Mouse (Mus musculus): ENCODE data around the gene Slc25a24. TPM values are rescaled to one million over a fixed set of nuclear protein-coding genes. Genes with fewer than 3 reads are reported as not detected.

Gene Slc25a24
- polyA plus RNA-seq, 1 experiment from 2014 or later: 48.5 TPM

- Histone ChIP-seq H3K27me3 (no peaks in the 10 kb centered on the region), H3K4me3 (no peak overlapping the region), H3K9me3 (no peaks in the 10 kb centered on the region), H3K36me3 (no peaks in the 10 kb centered on the region; the same call in 1 of the 2 replicates), H3K9ac (no peak overlapping the region), H3K4me2 (no peak overlapping the region), H3K4me1 (no peaks in the 10 kb centered on the region), H3K27ac (no peak overlapping the region)
- 66% methylated on average over 5 of the region's 5 CpGs for WGBS
- ATAC-seq (ENCODE audit: insufficient number of reproducible peaks, low FRiP score, low TSS enrichment, low read depth): no peak
Measured at GRCm38 (mm10) chr3:109174394-109174793, 51.4 kb downstream of the Slc25a24 start.

DNA sequence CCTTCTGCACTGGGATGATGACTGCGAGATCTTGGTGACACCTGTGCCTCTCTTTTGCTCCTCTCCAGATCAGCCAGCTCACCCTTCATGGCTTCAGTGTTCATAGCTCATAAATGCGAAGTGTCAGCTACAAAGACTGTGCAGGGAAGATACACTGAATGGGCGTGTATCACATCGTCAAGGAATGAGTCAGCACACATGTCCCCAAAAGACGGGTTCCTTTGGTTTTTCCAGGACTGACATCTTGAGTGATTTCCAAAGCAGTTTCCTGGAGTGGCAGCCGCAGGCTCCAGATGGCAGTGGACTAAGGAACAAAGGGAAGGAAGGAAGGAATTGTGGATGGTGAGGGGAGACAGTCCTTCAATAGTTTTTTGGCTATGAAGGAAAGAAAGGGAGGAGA is 55.8 kb downstream of the Slc25a24 start:
- WGBS: 55% methylated on average over 6 of the region's 6 CpGs
- Histone ChIP-seq H3K9ac (no peak overlapping the region), H3K27me3 (no peaks in the 10 kb centered on the region), H3K4me3 (no peak overlapping the region), H3K4me1 (no peaks in the 10 kb centered on the region), H3K4me2 (no peak overlapping the region), H3K36me3 (no peaks in the 10 kb centered on the region), H3K9me3 (no peaks in the 10 kb centered on the region), H3K27ac (no peak overlapping the region)
- no peak for ATAC-seq (ENCODE audit: insufficient number of reproducible peaks, low FRiP score, low TSS enrichment, low read depth)

GRCm38 (mm10) chr3:109179528-109180076 is 56.7 kb downstream of the Slc25a24 start:
- 48% methylated on average over 6 of the region's 6 CpGs for WGBS
- H3K4me2 ChIP-seq: no peak overlapping the region
- H3K4me1 ChIP-seq: no peaks in the 10 kb centered on the region
- ATAC-seq (ENCODE audit: insufficient number of reproducible peaks, low FRiP score, low TSS enrichment, low read depth): no peak
- no peak overlapping the region for H3K4me3 ChIP-seq
- H3K27me3 ChIP-seq: no peaks in the 10 kb centered on the region
- no peaks in the 10 kb centered on the region for H3K36me3 ChIP-seq
- H3K9ac ChIP-seq: no peak overlapping the region
- no peaks in the 10 kb centered on the region for H3K9me3 ChIP-seq
- no peak overlapping the region for H3K27ac ChIP-seq

- H3K4me1 ChIP-seq: no peaks in the 10 kb centered on the region
- no peak for ATAC-seq (ENCODE audit: insufficient number of reproducible peaks, low FRiP score, low TSS enrichment, low read depth)
- no peak overlapping the region for H3K9ac ChIP-seq
- WGBS: 76% methylated on average over 2 of the region's 2 CpGs
- no peak overlapping the region for H3K4me3 ChIP-seq
- no peak overlapping the region for H3K4me2 ChIP-seq
- H3K36me3 ChIP-seq: no peaks in the 10 kb centered on the region
- no peak overlapping the region for H3K27ac ChIP-seq
- H3K9me3 ChIP-seq: no peaks in the 10 kb centered on the region
- no peaks in the 10 kb centered on the region for H3K27me3 ChIP-seq
Measured at GRCm38 (mm10) chr3:109196166-109196565, 73.2 kb downstream of the Slc25a24 start.

DNA sequence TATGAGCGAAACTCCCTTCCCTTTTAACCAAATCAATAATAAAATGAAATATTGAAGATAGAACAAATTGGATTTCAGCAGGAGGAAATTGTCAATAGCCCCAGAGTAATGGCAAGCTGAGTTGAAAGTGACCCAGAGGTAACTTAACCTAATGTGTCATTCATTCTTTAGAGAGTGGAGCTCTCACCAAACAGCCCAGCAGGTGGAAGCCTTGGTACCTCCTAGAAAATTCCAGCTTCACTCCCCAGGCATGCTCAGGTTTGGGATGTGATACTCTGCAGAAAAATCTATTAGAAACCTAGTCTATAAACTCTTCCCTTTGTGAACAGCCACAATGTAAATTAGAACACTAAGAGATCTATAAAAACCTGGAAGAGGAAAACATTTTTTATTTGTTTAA is 76.3 kb downstream of the Slc25a24 start:
- Histone ChIP-seq H3K4me1 (no peaks in the 10 kb centered on the region), H3K4me2 (no peak overlapping the region), H3K27ac (no peak overlapping the region), H3K9ac (no peak overlapping the region), H3K4me3 (no peak overlapping the region), H3K36me3 (no peaks in the 10 kb centered on the region), H3K9me3 (no peaks in the 10 kb centered on the region), H3K27me3 (no peaks in the 10 kb centered on the region)
- ATAC-seq (ENCODE audit: insufficient number of reproducible peaks, low FRiP score, low TSS enrichment, low read depth): no peak
- WGBS: 76% methylated on average over 1 of the region's 1 CpGs

GRCm38 (mm10) chr3:109212322-109212721 is 89.4 kb downstream of the Slc25a24 start:
- Histone ChIP-seq H3K27me3 (no peaks in the 10 kb centered on the region), H3K9me3 (no peaks in the 10 kb centered on the region), H3K4me3 (no peak overlapping the region), H3K9ac (no peak overlapping the region), H3K27ac (no peak overlapping the region), H3K4me1 (no peaks in the 10 kb centered on the region), H3K36me3 (no peaks in the 10 kb centered on the region), H3K4me2 (no peak overlapping the region)
- 81% methylated on average over 3 of the region's 3 CpGs for WGBS
- ATAC-seq (ENCODE audit: insufficient number of reproducible peaks, low FRiP score, low TSS enrichment, low read depth): no peak

DNA sequence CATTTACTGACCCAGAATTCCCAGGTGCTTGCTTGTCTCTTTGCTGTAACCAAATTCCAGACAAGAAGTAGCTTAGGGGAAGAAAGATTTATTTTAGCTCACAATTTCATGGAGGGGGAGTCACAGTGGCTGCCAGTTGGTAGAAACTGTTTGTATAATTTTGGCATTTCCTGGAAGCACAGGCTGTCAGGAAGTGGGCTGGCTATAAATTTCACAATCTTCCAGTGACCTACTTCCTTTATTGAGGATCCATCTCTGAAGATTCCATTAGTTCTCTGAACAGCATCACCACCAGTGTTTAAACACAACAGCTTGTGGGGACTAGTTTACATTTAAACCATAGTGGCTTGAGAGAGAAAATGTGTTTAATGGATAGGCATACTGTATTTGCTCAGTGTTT is 93.4 kb downstream of the Slc25a24 start:
- no peak for ATAC-seq (ENCODE audit: insufficient number of reproducible peaks, low FRiP score, low TSS enrichment, low read depth)

More for the DNA sequence above, 93.4 kb downstream of the Slc25a24 start:
- Histone ChIP-seq H3K36me3 (no peaks in the 10 kb centered on the region), H3K4me1 (no peaks in the 10 kb centered on the region), H3K27me3 (no peaks in the 10 kb centered on the region), H3K9ac (no peak overlapping the region), H3K4me2 (no peak overlapping the region), H3K9me3 (no peaks in the 10 kb centered on the region), H3K4me3 (no peak overlapping the region), H3K27ac (no peak overlapping the region)

Other genes with a start within 250 kb of the Slc25a24 start
- gene Fndc7, start 233.1 kb upstream of the Slc25a24 start, polyA plus RNA-seq (2015; fragmentation: Nextera tagmentation; extraction: Ambion mirVana): 0.29 and 0.79 TPM in 2 replicates
- gene Prpf38b, start 211.4 kb upstream of the Slc25a24 start, polyA plus RNA-seq (2015; fragmentation: Nextera tagmentation; extraction: Ambion mirVana): 74.7 and 90.3 TPM in 2 replicates
- gene Henmt1, start 183.3 kb upstream of the Slc25a24 start, polyA plus RNA-seq (2015; fragmentation: Nextera tagmentation; extraction: Ambion mirVana): 0.51 and 1.00 TPM in 2 replicates
- not detected in 2 replicates for gene Gm9857, start 182.7 kb upstream of the Slc25a24 start, polyA plus RNA-seq (2015; fragmentation: Nextera tagmentation; extraction: Ambion mirVana)
- 12.1 and 12.3 TPM in 2 replicates for gene Fam102b, start 95.5 kb upstream of the Slc25a24 start, polyA plus RNA-seq (2015; fragmentation: Nextera tagmentation; extraction: Ambion mirVana)
- gene Slc25a54, start 42.7 kb upstream of the Slc25a24 start, polyA plus RNA-seq (2015; fragmentation: Nextera tagmentation; extraction: Ambion mirVana): not detected in 2 replicates
- 30.0 and 31.3 TPM in 2 replicates for gene Vav3, start 217.5 kb downstream of the Slc25a24 start, polyA plus RNA-seq (2015; fragmentation: Nextera tagmentation; extraction: Ambion mirVana)

Data from limb, embryonic 15.5 days (tissue).